19 mouse cellular contexts compared by ENCODE assay signal in the genomic region with DNA sequence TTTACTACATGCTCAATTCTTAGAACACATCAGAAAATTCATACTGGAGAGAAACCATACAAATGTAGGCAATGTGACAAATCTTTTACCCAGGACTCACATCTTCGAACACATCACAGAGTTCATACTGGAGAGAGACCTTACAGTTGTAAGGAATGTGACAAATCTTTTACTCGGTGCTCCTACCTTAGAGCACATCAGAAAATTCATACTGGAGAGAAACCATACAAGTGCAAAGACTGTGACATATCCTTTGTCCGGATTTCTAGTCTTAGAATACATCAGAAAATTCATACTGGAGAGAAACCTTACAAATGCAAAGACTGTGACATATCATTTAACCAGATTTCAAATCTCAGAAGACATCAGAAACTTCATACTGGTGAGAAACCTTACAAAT. TPM values are rescaled to one million over a fixed set of nuclear protein-coding genes. Genes with fewer than 3 reads are reported as not detected.
DNase-seq lines count a peak whose midpoint lies in the region; ATAC-seq lines count a peak whose summit lies in the region.
"Had no signal": no experiment of that assay in that cellular context is flagged by ENCODE, and none has a peak within 500 bp of the region (broad histone marks: within the 10 kb centered on the region; RNA-seq: fewer than 3 reads in every experiment).

Gene Gm10226 (plus strand): TSS at position 301 of the 400 bp plus-strand sequence.

- no peaks in the 10 kb centered on the region for H3K9me3 ChIP-seq in forebrain, embryonic 13.5 days (replicated peaks)
- H3K9me3 ChIP-seq in forebrain, embryonic 10.5 days = no peaks in the 10 kb centered on the region
- H3K9me3 ChIP-seq in hindbrain, embryonic 15.5 days = no peaks in the 10 kb centered on the region
- no peaks in the 10 kb centered on the region for H3K9me3 ChIP-seq in midbrain, embryonic 15.5 days
- H3K9me3 ChIP-seq in kidney, embryonic 14.5 days (ENCODE audit: control insufficient read depth, low read length) = no peaks in the 10 kb centered on the region
- no peaks in the 10 kb centered on the region for H3K9me3 ChIP-seq in liver, embryonic 11.5 days (ENCODE audit: control insufficient read depth, low read length)
- H3K9me3 ChIP-seq: heart, embryonic 12.5 days; limb, embryonic 15.5 days had no signal

- WGBS in forebrain, embryonic 13.5 days = 89% methylated on average over 3 of the region's 3 CpGs
- 86% methylated on average over 3 of the region's 3 CpGs for WGBS in forebrain, embryonic 10.5 days
- WGBS in hindbrain, embryonic 15.5 days = 92% methylated on average over 3 of the region's 3 CpGs
- WGBS in midbrain, embryonic 15.5 days = 93% methylated on average over 3 of the region's 3 CpGs
- WGBS in kidney, embryonic 14.5 days = 93% methylated on average over 3 of the region's 3 CpGs
- WGBS in liver, embryonic 11.5 days = 80% methylated on average over 3 of the region's 3 CpGs

- no peak for ATAC-seq in forebrain, embryonic 13.5 days
- ATAC-seq in hindbrain, embryonic 15.5 days (ENCODE audit: low FRiP score, low read depth) = no peak
- ATAC-seq in midbrain, embryonic 15.5 days (replicated peaks) = no peak
- ATAC-seq in kidney, embryonic 14.5 days (ENCODE audit: low FRiP score, low TSS enrichment) = no peak
- ATAC-seq in liver, embryonic 11.5 days (replicated peaks; ENCODE audit: low FRiP score) = no peak

- no peak within 1 kb of the TSS for H3K9ac ChIP-seq in forebrain, embryonic 13.5 days
- H3K9ac ChIP-seq in hindbrain, embryonic 15.5 days = no peak within 1 kb of the TSS
- no peak within 1 kb of the TSS for H3K9ac ChIP-seq in midbrain, embryonic 15.5 days
- no peak within 1 kb of the TSS for H3K9ac ChIP-seq in kidney, embryonic 14.5 days (ENCODE audit: low read depth, low read length)
- no peak within 1 kb of the TSS for H3K9ac ChIP-seq in liver, embryonic 11.5 days (ENCODE audit: low read depth, low read length)
- H3K9ac ChIP-seq: heart, embryonic 12.5 days; limb, embryonic 15.5 days had no signal

- no peaks in the 10 kb centered on the region for H3K4me1 ChIP-seq in forebrain, embryonic 13.5 days
- no peaks in the 10 kb centered on the region for H3K4me1 ChIP-seq in forebrain, embryonic 10.5 days
- H3K4me1 ChIP-seq in brown adipose tissue, adult 24 weeks (ENCODE audit: control insufficient read depth, insufficient read depth, insufficient read length, low read length) = no peaks in the 10 kb centered on the region
- H3K4me1 ChIP-seq in hindbrain, embryonic 15.5 days (replicated peaks) = no peaks in the 10 kb centered on the region
- H3K4me1 ChIP-seq in midbrain, embryonic 15.5 days = no peaks in the 10 kb centered on the region
- no peaks in the 10 kb centered on the region for H3K4me1 ChIP-seq in kidney, embryonic 14.5 days (ENCODE audit: control insufficient read depth, insufficient read depth, low read length)
- no peaks in the 10 kb centered on the region for H3K4me1 ChIP-seq in liver, embryonic 11.5 days (replicated peaks; ENCODE audit: control insufficient read depth, insufficient read depth, low read length)
- H3K4me1 ChIP-seq: heart, embryonic 12.5 days; limb, embryonic 15.5 days had no signal

- DNase-seq in forebrain, embryonic 10.5 days (ENCODE audit: extremely low spot score, low spot score) = no peak
- DNase-seq in liver, embryonic 11.5 days (ENCODE audit: low spot score) = no peak
- DNase-seq in cerebellum, adult 18-20 months = no peak
- DNase-seq: cerebellum, adult 2 months; gastrocnemius, postnatal 14 days; heart, postnatal 36 days; kidney, adult 18-20 months; kidney, postnatal 36 days; lung, adult 18-20 months; lung, postnatal 36 days; right cerebral cortex, postnatal 25 days had no signal

- no peaks in the 10 kb centered on the region for H3K27me3 ChIP-seq in forebrain, embryonic 13.5 days
- no peaks in the 10 kb centered on the region for H3K27me3 ChIP-seq in forebrain, embryonic 10.5 days (ENCODE audit: poor library complexity, severe bottlenecking)
- H3K27me3 ChIP-seq in hindbrain, embryonic 15.5 days = no peaks in the 10 kb centered on the region
- H3K27me3 ChIP-seq in midbrain, embryonic 15.5 days (replicated peaks) = no peaks in the 10 kb centered on the region
- H3K27me3 ChIP-seq in kidney, embryonic 14.5 days (ENCODE audit: control insufficient read depth, insufficient read depth, low read length) = no peaks in the 10 kb centered on the region
- no peaks in the 10 kb centered on the region for H3K27me3 ChIP-seq in liver, embryonic 11.5 days (replicated peaks; ENCODE audit: control insufficient read depth, insufficient read depth, low read length)
- H3K27me3 ChIP-seq: heart, embryonic 12.5 days; limb, embryonic 15.5 days had no signal

- peaks cover 42% of the 10 kb centered on the region for H3K36me3 ChIP-seq in forebrain, embryonic 13.5 days (ENCODE audit: poor library complexity, severe bottlenecking)
- peaks cover 53% of the 10 kb centered on the region for H3K36me3 ChIP-seq in forebrain, embryonic 10.5 days (replicated peaks)
- peaks cover 43% of the 10 kb centered on the region for H3K36me3 ChIP-seq in hindbrain, embryonic 15.5 days
- H3K36me3 ChIP-seq in midbrain, embryonic 15.5 days (replicated peaks) = peaks cover 32% of the 10 kb centered on the region; the same call in 1 of the 2 replicates
- H3K36me3 ChIP-seq in kidney, embryonic 14.5 days (ENCODE audit: control insufficient read depth, insufficient read depth, low read length) = peaks cover 4% of the 10 kb centered on the region; the same call in 1 of the 2 replicates
- H3K36me3 ChIP-seq in liver, embryonic 11.5 days (ENCODE audit: control insufficient read depth, insufficient read depth, low read length) = no peaks in the 10 kb centered on the region

- no peak within 1 kb of the TSS for H3K4me2 ChIP-seq in forebrain, embryonic 13.5 days
- H3K4me2 ChIP-seq in hindbrain, embryonic 15.5 days = no peak within 1 kb of the TSS
- H3K4me2 ChIP-seq in midbrain, embryonic 15.5 days = no peak within 1 kb of the TSS
- H3K4me2 ChIP-seq in kidney, embryonic 14.5 days (replicated peaks; ENCODE audit: low read depth, low read length) = no peak within 1 kb of the TSS
- no peak within 1 kb of the TSS for H3K4me2 ChIP-seq in liver, embryonic 11.5 days
- H3K4me2 ChIP-seq: heart, embryonic 12.5 days; limb, embryonic 15.5 days had no signal

- H3K4me3 ChIP-seq in forebrain, embryonic 13.5 days = no peak within 1 kb of the TSS
- no peak within 1 kb of the TSS for H3K4me3 ChIP-seq in forebrain, embryonic 10.5 days
- H3K4me3 ChIP-seq in brown adipose tissue, adult 24 weeks (ENCODE audit: insufficient read depth, low read depth, low read length) = no peak within 1 kb of the TSS
- no peak within 1 kb of the TSS for H3K4me3 ChIP-seq in hindbrain, embryonic 15.5 days
- H3K4me3 ChIP-seq in midbrain, embryonic 15.5 days = no peak within 1 kb of the TSS
- no peak within 1 kb of the TSS for H3K4me3 ChIP-seq in kidney, embryonic 14.5 days (ENCODE audit: low read length)
- H3K4me3 ChIP-seq in liver, embryonic 11.5 days (ENCODE audit: low read depth, low read length) = no peak within 1 kb of the TSS
- H3K4me3 ChIP-seq: heart, embryonic 12.5 days; limb, embryonic 15.5 days had no signal

- H3K27ac ChIP-seq in forebrain, embryonic 13.5 days = no peak within 1 kb of the TSS
- H3K27ac ChIP-seq in forebrain, embryonic 10.5 days = no peak within 1 kb of the TSS
- H3K27ac ChIP-seq in brown adipose tissue, adult 24 weeks (replicated peaks; ENCODE audit: low read depth, low read length) = no peak within 1 kb of the TSS
- no peak within 1 kb of the TSS for H3K27ac ChIP-seq in hindbrain, embryonic 15.5 days (replicated peaks)
- no peak within 1 kb of the TSS for H3K27ac ChIP-seq in midbrain, embryonic 15.5 days
- H3K27ac ChIP-seq in kidney, embryonic 14.5 days (ENCODE audit: low read depth, low read length) = no peak within 1 kb of the TSS
- no peak within 1 kb of the TSS for H3K27ac ChIP-seq in liver, embryonic 11.5 days (ENCODE audit: low read depth, low read length)
- H3K27ac ChIP-seq: limb, embryonic 15.5 days had no signal

RNA-seq across cellular contexts. Expression of gene Gm10226, which starts in this region (rescaled TPM):
- 15.5 and 21.5 TPM in 2 replicates for polyA plus RNA-seq in forebrain, embryonic 13.5 days (2015; fragmentation: Nextera tagmentation; extraction: Ambion mirVana)
- polyA plus RNA-seq in forebrain, embryonic 10.5 days (2016; fragmentation: Nextera tagmentation; extraction: Ambion mirVana) = 7.8 and 9.1 TPM in 2 replicates
- polyA plus RNA-seq in brown adipose tissue, adult 24 weeks (2012; ENCODE audit: insufficient read depth, insufficient read length, missing spikeins) = 6.9 and 11.4 TPM in 2 replicates
- polyA plus RNA-seq in hindbrain, embryonic 15.5 days (2015; fragmentation: Nextera tagmentation; extraction: Ambion mirVana) = 14.3 and 17.4 TPM in 2 replicates
- polyA plus RNA-seq in midbrain, embryonic 15.5 days (2015; fragmentation: Nextera tagmentation; extraction: Ambion mirVana) = 17.8 and 20.0 TPM in 2 replicates
- polyA plus RNA-seq in kidney, embryonic 14.5 days (2014; fragmentation: Nextera tagmentation; extraction: Ambion mirVana) = 6.1 and 7.7 TPM in 2 replicates
- polyA plus RNA-seq in liver, embryonic 11.5 days (2014; fragmentation: Nextera tagmentation; extraction: Ambion mirVana) = 6.1 and 8.7 TPM in 2 replicates
- polyA plus RNA-seq: testis, adult 2 months had no signal
